Mouse (Mus musculus) central nervous system, embryonic 14 days (tissue): Measurements from ENCODE around the gene Cpne5. TPM values are rescaled to one million over a fixed set of nuclear protein-coding genes. Genes with fewer than 3 reads are reported as not detected.

Experiments
- polyA plus RNA-seq: library from polyadenylated mRNA; depleted of rRNA; stranded (reverse); fragments of >200 nt; gene quantifications from 2 replicates; pipeline ENCODE4 v1.2.3, GENCODE M21; 2012; rRNA removed

The Cpne5 gene
- polyA plus RNA-seq: 23.3 and 23.5 TPM in 2 replicates

DNA sequence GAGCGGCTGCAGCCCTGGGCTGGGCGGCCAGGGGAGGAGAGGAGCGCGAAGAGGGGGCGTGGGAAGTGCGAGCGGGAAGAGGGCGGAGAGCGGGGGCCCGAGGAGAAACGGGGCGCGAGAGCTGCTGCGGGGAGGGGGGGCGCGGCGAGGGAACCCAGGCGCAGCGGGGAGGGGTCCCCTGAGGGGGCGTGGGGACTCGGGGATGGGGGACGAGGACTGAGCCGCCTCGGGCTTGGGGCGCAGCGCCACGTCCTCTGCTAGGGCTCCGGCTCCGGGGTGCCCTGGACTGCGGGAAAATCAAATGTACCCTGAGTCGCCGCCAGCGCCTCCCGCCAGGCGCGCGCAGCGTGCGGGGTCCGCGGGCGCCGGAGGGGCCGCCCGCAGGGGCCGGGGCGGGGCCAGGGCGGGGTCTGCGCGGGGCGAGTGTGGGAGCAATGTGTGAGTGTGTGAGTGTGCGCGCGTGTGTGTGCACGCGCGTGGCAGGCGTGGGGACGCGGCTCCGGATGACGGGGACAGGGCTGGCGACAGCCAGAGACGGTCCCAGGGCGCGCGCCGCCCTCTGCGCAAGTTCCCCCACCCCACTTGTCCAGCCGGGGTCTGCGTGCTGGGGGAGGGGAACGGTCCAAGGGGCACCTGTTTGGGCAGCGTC, at the start of gene Cpne5:
Gene Cpne5, minus strand, starts transcription at position 396 of the 649 bp plus-strand sequence.

DNA sequence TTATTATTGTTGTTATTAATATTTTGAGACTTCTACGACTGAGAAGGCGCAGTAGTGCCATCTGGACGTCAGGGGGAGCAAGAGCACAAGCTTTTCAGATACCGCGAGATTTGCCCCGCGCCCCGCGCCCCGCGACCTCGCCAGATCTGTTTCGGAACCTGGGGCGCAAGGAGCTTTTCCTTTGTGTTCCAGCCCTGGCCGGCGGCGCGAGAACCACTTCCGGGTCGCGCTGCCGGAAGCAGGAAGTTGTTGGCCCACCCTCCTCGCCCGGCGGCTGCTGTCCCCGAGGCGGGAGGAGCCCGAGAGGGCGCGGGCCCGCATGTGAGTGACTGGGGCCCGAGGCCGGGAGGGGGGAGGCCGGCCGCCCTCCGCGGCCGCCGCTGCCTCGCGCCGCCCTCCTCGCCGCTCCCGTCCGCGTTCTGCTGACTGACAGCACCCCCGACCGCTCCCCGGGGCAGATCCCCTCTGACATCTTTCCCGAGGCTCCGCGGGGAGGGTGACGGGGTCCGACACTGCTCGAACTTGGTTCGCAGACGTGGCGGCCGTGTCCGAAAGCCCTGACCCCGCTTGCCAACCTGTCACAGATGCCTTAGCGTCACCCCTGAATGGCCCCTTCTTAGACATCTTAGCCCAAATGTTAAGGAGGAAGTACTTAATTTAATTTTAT, 30.8 kb upstream of the Cpne5 start, which contains the start of gene BC004004:
Gene BC004004, plus strand, starts transcription at position 107 of the 667 bp plus-strand sequence.

GRCm38 (mm10) chr17:29263840-29264633, 26.1 kb upstream of the Cpne5 start, which contains the start of gene Ppil1:
Gene Ppil1 (minus strand): TSS chr17:29264186.

GRCm38 (mm10) chr17:29113591-29114352, 124.2 kb downstream of the Cpne5 start, which contains the start of gene Rab44:
Gene Rab44 (plus strand): TSS chr17:29114145.

Other genes with a start within 250 kb of the Cpne5 start
- gene Stk38, start 230.2 kb downstream of the Cpne5 start, polyA plus RNA-seq: 115 and 119 TPM in 2 replicates
- gene Srsf3, start 205.5 kb downstream of the Cpne5 start, polyA plus RNA-seq: 386 and 446 TPM in 2 replicates
- 23.7 and 36.1 TPM in 2 replicates for gene Cdkn1a, start 147.2 kb downstream of the Cpne5 start, polyA plus RNA-seq
- 0.27 and 0.98 TPM in 2 replicates for gene Rab44, start 124.0 kb downstream of the Cpne5 start, polyA plus RNA-seq
- gene Ppil1, start 26.0 kb upstream of the Cpne5 start, polyA plus RNA-seq: 77.9 and 78.3 TPM in 2 replicates
- gene BC004004, start 30.6 kb upstream of the Cpne5 start, polyA plus RNA-seq: 68.0 and 74.2 TPM in 2 replicates
- 3.0 and 3.1 TPM in 2 replicates for gene Pi16, start 79.5 kb upstream of the Cpne5 start, polyA plus RNA-seq
- 629 and 649 TPM in 2 replicates for gene Mtch1, start 109.8 kb upstream of the Cpne5 start, polyA plus RNA-seq
- 7.5 and 7.9 TPM in 2 replicates for gene Fgd2, start 122.7 kb upstream of the Cpne5 start, polyA plus RNA-seq